Mouse (Mus musculus): ENCODE results near the gene Zfp473.
"Not testable (repeated sequence)": the region's sequence is repeated elsewhere in the genome, so short reads cannot be mapped to it uniquely, and the experiment has no call there.

Gene Zfp473

DNA sequence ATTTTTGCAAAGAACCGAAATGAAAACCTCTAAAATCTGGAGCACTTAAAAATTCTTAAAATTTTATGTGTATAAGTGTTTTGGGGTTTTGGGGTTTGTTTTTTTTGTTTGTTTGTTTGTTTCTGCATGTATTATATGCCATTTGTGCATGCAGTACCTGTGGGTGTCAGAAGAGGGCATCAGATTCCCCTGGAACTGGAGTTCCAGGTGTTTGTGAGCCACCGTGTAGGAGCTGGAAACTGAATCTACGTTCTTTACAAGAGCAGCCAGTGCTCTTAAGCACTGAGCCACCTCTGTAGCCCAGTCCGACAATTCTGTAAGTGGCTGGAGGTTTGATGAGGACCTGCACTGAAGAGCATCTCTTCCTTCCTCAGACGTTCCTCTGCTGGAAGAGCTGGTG, 41.0 kb downstream of the Zfp473 start:
- DNase-seq: no peak

GRCm38 (mm10) chr7:44708574-44708973, 42.3 kb downstream of the Zfp473 start, which contains the start of gene Izumo2:
TSS of gene Izumo2 (plus strand) at chr7:44708742.
- no peak for DNase-seq

GRCm38 (mm10) chr7:44708093-44708492, 42.8 kb downstream of the Zfp473 start:
- not testable (repeated sequence) for DNase-seq

DNA sequence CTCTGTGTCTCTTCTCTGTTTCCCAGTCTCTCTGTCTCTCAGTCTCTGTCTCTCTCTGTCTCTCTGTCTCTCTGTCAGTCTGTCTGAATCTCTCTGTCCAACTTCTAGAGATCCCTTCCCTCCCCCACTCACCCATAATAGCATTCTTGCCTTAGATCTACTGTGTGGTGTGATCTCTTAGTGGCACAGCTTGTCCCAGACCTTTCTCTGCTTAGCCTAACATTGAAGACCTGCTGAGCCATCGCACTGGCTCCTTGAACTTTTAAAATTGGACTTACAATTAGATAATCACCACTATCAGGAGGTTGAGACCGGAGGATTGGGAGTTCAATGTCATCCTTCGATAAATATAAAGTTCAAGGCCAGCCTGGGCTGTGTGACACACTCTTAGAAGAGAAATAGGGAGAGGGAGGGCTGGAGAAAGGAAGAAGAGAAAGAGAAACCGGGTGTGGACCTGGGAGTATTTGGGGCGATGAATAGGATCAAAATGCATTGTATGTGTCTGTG, 43.6 kb downstream of the Zfp473 start:
- no peak for DNase-seq

DNA sequence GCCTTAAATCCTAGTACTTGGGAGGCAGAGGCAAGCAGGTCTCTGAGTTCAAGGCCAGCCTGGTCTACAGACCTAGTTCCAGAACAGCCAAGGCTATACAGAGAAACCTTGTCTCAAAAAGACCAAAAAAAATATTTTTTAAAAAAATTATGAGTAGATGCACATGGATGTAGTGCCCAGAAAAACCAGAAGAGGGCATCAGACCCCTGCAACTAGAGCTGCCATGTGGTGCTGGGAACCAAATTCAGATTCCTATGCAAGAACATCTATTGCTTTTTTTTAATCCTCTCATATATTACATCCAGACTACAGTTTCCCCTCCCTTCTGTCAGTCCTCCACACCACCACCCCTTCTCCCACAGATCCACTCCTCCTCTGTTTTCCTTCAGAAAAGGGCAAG, 44.5 kb downstream of the Zfp473 start:
- no peak for DNase-seq

DNA sequence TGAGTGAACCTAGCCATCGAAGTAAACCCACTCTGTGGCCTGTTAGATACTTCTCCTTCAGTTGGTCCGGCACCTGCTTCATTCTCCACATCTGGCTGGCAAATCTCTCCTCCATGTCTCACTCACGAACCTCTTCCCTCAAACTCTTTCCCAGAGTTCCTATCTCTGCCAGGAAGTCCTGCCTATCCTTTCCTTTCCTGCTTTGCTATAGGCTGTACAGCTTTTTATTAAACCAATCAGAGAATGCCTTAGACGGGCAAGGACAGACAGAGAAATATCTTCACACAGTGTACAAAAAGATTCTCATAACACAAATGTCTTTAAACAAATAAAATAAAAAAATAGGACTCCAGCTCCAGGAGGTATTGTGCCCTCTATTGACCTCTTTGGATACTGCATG, 45.8 kb downstream of the Zfp473 start:
- DNase-seq: no peak

DNA sequence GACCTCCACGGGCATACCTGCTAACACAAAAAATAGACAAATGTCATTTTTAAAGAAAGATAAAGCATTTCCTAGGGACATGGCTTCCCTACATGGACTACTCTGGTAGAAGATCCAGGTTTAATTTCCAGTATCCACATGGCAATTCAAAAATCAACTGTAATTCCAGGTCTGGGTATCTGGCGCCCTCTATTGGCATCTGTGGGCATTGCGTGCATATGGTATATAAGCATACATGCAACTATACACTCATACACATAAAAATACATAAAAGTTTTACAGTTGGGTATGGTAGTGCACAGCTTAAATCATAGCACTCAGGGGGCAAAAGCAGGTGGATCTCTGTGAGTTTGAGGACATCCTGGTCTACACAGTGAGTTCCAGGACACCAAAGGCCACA, 46.5 kb downstream of the Zfp473 start:
- peak; percentile 45 for DNase-seq

GRCm38 (mm10) chr7:44702985-44703384, 47.9 kb downstream of the Zfp473 start:
- DNase-seq: no peak

DNA sequence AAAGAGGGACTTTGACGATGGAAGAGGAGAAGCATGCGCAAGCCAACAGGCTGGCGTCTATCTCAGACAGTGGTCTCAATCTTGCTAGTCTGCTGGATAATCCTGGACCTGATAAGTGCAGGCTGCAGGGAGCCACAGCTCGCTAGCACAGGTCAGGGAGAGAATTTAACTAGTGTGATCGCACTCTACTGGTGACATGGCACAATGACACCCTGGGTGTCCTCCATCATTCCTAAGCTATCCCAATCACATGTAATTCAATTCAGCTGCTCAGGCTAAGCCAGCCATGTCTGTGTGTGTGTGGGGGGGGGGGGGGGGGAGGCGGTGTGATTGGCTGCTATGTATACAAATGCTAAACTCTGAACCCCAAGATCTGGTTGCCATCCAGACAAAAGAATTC, 48.9 kb downstream of the Zfp473 start:
- no peak for DNase-seq

DNA sequence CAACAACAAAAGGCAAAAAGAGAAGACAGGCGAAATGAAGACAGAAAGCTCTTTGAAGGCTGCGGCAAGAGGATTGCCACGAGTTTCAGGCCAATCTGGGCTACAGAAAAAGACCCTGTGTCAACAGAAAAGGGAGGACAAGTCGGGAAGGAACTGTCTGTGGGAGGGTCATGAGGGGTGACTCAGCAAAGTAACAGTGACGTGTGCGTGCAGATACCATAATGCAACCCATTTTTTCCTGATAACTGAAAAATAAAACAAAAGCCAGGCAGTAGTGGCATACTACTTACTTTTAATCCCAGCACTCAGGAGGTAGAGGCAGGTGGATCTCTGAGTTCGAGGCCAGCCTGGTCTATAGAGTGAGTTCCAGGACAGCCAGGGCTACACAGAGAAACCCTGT, 52.9 kb downstream of the Zfp473 start:
- DNase-seq: no peak

- peak; percentile 25 for DNase-seq
Measured at GRCm38 (mm10) chr7:44697191-44697710, 53.6 kb downstream of the Zfp473 start.

DNA sequence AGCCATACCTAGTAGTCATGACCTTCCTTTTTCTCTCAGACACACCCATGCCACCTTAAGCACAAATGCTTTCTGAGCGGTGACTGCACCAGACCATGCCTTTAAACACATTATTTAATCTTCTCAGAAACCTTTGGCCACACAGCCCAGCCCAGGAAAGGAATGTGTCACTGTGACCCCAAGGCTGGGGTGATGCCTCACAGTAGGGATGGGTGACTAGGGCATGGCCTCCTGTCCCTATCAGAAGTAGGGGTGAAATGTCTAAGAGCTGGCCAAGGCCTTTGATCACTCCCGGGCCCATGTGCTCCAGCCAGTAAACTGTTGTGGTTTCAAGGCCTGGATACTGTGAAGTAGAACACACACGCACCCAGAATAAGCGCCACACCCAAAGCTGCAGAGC, 55.6 kb downstream of the Zfp473 start:
- DNase-seq: no peak

DNA sequence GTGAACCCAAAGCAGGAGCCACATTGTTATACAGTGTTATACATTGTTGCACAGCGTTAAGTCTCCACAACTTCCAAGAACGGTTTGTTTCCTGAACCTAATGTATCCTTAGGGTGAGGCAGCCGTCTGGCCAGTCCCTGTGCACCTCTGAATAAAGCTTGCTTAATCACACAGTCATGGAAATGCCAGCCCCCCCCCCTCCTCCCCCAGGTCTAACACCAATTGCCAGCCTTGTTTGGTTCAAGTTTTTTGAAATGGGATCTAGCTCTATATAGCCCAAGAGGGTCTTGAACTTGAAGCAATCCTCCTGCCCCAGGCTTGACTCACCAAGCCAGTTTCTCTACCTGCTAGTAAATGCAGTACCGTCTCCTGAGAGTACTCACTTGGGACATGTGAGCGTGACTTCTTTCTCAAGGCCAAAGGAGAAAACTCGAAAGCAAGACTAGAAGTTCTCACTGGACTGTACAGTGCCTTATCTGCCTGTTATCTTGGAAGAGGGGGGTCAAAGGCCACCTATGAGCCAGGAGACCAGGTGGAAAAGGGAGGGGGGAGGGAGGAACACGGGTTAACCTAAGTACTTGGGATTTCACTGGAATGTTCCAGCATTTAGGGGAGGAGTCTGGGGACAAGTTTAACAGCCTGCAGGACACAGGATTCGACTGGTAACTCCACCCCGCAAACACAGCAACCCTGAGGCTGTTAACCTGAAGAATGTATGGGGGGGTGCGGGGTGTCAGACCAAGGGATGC, 57.2 kb downstream of the Zfp473 start:
- DNase-seq: no peak

- no peak for DNase-seq
Measured at GRCm38 (mm10) chr7:44689331-44689730, 61.5 kb downstream of the Zfp473 start.

- no peak for DNase-seq
Measured at GRCm38 (mm10) chr7:44688890-44689289, 62.0 kb downstream of the Zfp473 start.

GRCm38 (mm10) chr7:44685531-44686402, 65.1 kb downstream of the Zfp473 start:
- DNase-seq: no peak

DNA sequence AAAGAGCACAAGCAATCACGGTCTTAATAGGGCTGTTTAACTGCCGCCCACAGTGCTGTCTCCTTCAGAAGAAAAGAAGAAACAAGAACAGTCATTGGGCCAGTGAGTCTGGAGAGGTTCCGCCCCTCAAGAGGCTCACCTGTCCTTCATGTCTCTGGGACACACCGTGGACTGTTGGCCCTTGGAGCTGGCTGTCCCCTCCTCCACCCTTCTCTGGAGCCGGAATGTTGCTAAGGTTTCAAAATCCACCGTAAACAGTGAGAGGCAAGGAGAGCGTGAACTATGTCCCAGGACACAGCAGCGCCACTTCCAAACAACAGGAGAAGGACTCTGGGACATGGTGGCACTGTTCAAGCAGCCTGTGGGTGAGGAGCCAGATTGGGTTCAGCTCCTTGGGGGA, 67.2 kb downstream of the Zfp473 start:
- DNase-seq: no peak

Measured in liver (tissue).